Mouse (Mus musculus): Measurements from ENCODE around the gene Sirt7. TPM values are rescaled to one million over a fixed set of nuclear protein-coding genes. Genes with fewer than 3 reads are reported as not detected.

Sirt7 gene
- polyA plus RNA-seq, 1 experiment: 72.2 TPM

GRCm38 (mm10) chr11:120629911-120630310, 4.9 kb upstream of the Sirt7 start:
- no peaks in the 10 kb centered on the region for H3K36me3 ChIP-seq (ENCODE audit: control insufficient read depth, insufficient read depth, low read length)
- 5% methylated on average over 7 of the region's 7 CpGs for WGBS
- peak overlapping the region; percentile 90 for H3K27ac ChIP-seq (ENCODE audit: insufficient read depth, low read depth, low read length)
- H3K4me1 ChIP-seq (ENCODE audit: control insufficient read depth, insufficient read depth, low read length): peaks cover 38% of the 10 kb centered on the region
- no peak for TF ChIP-seq CTCF (conservative IDR thresholded peaks at IDR 0.05; ENCODE audit: insufficient read depth, insufficient read length, low read depth, low read length)
- TF ChIP-seq POLR2A (IDR thresholded peaks at IDR 0.05; ENCODE audit: low read depth, low read length): no peak
- H3K4me3 ChIP-seq (ENCODE audit: insufficient read depth, low read depth, low read length): peak overlapping the region; percentile 47
- DNase-seq: peak; percentile 76
- no peaks in the 10 kb centered on the region for H3K27me3 ChIP-seq (replicated peaks; ENCODE audit: control insufficient read depth, insufficient read depth, low read length)

GRCm38 (mm10) chr11:120629341-120629730, 4.3 kb upstream of the Sirt7 start:
- Histone ChIP-seq H3K4me3 (ENCODE audit: insufficient read depth, low read depth, low read length) (peak overlapping the region; percentile 47), H3K4me1 (ENCODE audit: control insufficient read depth, insufficient read depth, low read length) (peaks cover 38% of the 10 kb centered on the region), H3K36me3 (ENCODE audit: control insufficient read depth, insufficient read depth, low read length) (no peaks in the 10 kb centered on the region), H3K27ac (ENCODE audit: insufficient read depth, low read depth, low read length) (peak overlapping the region; percentile 90), H3K27me3 (replicated peaks; ENCODE audit: control insufficient read depth, insufficient read depth, low read length) (no peaks in the 10 kb centered on the region)
- TF ChIP-seq CTCF (conservative IDR thresholded peaks at IDR 0.05; ENCODE audit: insufficient read depth, insufficient read length, low read depth, low read length) (no peak), POLR2A (IDR thresholded peaks at IDR 0.05; ENCODE audit: low read depth, low read length) (peak; percentile 17)
- WGBS: 52% methylated on average over 23 of the region's 23 CpGs
- peak; percentile 84 for DNase-seq

DNA sequence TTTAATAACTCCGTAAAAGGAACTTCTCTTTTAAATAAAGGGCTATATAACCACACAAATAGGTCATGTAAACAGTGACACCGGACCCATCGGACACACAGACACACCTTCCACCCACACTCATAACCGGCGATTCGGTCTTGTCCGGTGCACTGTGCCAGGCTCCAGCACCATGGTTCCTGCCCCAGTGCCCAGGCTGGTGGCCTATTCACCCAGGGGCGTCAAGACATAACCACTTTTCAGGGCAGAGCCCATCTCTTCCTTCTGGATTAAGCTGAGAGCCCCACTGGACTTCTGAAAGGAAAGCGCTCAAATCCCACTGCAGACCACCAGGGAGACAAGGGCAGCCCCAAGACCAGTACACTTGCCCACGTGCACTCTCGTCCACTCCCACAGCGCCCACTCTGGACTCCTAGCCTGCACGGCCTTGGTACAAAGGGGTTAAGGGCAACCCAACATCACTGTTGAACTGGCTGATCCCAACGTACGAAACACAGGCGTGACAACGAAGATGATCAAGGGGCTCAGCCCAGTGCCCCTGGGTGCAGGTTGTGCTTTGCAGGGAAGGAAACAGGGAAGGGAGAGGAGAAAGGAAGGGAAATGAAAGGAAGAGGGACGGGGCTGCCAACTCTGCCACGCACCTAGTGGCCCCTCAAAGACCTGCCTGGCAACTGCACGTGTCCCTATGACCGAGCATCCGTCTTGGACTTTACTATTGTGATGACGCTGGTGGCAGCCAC, 3.7 kb upstream of the Sirt7 start:
- H3K36me3 ChIP-seq (ENCODE audit: control insufficient read depth, insufficient read depth, low read length): no peaks in the 10 kb centered on the region
- no peak for DNase-seq
- no peak overlapping the region for H3K4me3 ChIP-seq (ENCODE audit: insufficient read depth, low read depth, low read length)
- no peak for TF ChIP-seq CTCF (conservative IDR thresholded peaks at IDR 0.05; ENCODE audit: insufficient read depth, insufficient read length, low read depth, low read length)
- TF ChIP-seq POLR2A (IDR thresholded peaks at IDR 0.05; ENCODE audit: low read depth, low read length): no peak
- no peak overlapping the region for H3K27ac ChIP-seq (ENCODE audit: insufficient read depth, low read depth, low read length)
- H3K4me1 ChIP-seq (ENCODE audit: control insufficient read depth, insufficient read depth, low read length): peaks cover 41% of the 10 kb centered on the region
- H3K27me3 ChIP-seq (replicated peaks; ENCODE audit: control insufficient read depth, insufficient read depth, low read length): no peaks in the 10 kb centered on the region
- 77% methylated on average over 23 of the region's 23 CpGs for WGBS

DNA sequence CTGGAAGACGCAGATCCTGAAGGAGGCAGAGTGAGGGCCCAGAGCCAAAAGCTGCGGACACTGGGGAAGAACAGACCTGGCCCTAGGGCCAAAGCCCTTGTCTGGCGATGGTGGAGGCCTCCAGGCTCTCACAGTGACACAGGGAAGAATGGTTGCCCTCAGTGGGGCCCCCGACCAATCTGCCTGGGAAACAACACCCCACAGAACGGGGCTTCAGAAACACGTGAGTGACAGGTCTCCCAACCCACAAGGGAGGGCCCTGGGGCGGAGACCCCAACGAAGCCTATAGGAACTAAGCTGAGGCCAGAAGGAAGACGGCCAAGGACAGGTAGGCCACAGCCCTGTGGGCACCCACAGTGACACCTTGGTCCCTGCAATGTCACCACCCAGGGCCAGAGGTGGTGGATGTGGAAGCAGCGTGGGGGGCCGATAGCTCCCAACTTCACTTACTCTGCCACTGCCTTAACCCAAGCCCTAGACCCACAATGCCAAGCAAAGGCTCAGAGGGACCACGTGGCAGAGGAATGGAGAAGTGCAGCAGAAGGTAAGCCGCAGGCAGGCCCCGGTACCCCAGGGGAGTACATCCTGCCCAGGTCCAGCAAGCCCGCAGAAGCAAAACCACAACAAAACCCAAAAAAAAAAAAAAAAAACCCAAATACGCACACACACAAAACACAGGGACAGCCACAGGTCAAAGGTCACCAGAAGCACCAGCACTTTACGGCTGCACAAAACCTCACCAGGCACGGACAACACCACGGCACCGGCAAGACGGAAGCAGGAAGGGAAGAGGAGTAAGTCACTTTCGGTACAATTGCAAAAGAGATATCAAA, 2.6 kb upstream of the Sirt7 start:
- no peak for TF ChIP-seq POLR2A (IDR thresholded peaks at IDR 0.05; ENCODE audit: low read depth, low read length)
- TF ChIP-seq CTCF (conservative IDR thresholded peaks at IDR 0.05; ENCODE audit: insufficient read depth, insufficient read length, low read depth, low read length): no peak
- Histone ChIP-seq H3K27ac (ENCODE audit: insufficient read depth, low read depth, low read length) (no peak overlapping the region), H3K27me3 (replicated peaks; ENCODE audit: control insufficient read depth, insufficient read depth, low read length) (no peaks in the 10 kb centered on the region), H3K4me1 (ENCODE audit: control insufficient read depth, insufficient read depth, low read length) (peaks cover 40% of the 10 kb centered on the region), H3K4me3 (ENCODE audit: insufficient read depth, low read depth, low read length) (no peak overlapping the region), H3K36me3 (ENCODE audit: control insufficient read depth, insufficient read depth, low read length) (peaks cover 1% of the 10 kb centered on the region)
- DNase-seq: peak; percentile 55
- WGBS: 68% methylated on average over 22 of the region's 22 CpGs

- Histone ChIP-seq H3K4me1 (ENCODE audit: control insufficient read depth, insufficient read depth, low read length) (peaks cover 38% of the 10 kb centered on the region), H3K4me3 (ENCODE audit: insufficient read depth, low read depth, low read length) (no peak overlapping the region), H3K27ac (ENCODE audit: insufficient read depth, low read depth, low read length) (no peak overlapping the region), H3K27me3 (replicated peaks; ENCODE audit: control insufficient read depth, insufficient read depth, low read length) (no peaks in the 10 kb centered on the region), H3K36me3 (ENCODE audit: control insufficient read depth, insufficient read depth, low read length) (peaks cover 2% of the 10 kb centered on the region)
- DNase-seq: no peak
- WGBS: 81% methylated on average over 11 of the region's 11 CpGs
- TF ChIP-seq CTCF (conservative IDR thresholded peaks at IDR 0.05; ENCODE audit: insufficient read depth, insufficient read length, low read depth, low read length): no peak
- no peak for TF ChIP-seq POLR2A (IDR thresholded peaks at IDR 0.05; ENCODE audit: low read depth, low read length)
Observed at GRCm38 (mm10) chr11:120626785-120627467, 1.9 kb upstream of the Sirt7 start.

GRCm38 (mm10) chr11:120624680-120625111, 344 bp downstream of the Sirt7 start:
- WGBS: under 1% methylated on average over 52 of the region's 53 CpGs
- no peak for TF ChIP-seq CTCF (conservative IDR thresholded peaks at IDR 0.05; ENCODE audit: insufficient read depth, insufficient read length, low read depth, low read length)
- peak; percentile 77 for TF ChIP-seq POLR2A (IDR thresholded peaks at IDR 0.05; ENCODE audit: low read depth, low read length)
- H3K27me3 ChIP-seq (replicated peaks; ENCODE audit: control insufficient read depth, insufficient read depth, low read length): no peaks in the 10 kb centered on the region
- DNase-seq: peak; percentile 91
- H3K4me1 ChIP-seq (ENCODE audit: control insufficient read depth, insufficient read depth, low read length): peaks cover 19% of the 10 kb centered on the region
- peak overlapping the region; percentile 69 for H3K4me3 ChIP-seq (ENCODE audit: insufficient read depth, low read depth, low read length)
- H3K36me3 ChIP-seq (ENCODE audit: control insufficient read depth, insufficient read depth, low read length): peaks cover 4% of the 10 kb centered on the region
- H3K27ac ChIP-seq (ENCODE audit: insufficient read depth, low read depth, low read length): peak overlapping the region; percentile 66

Measured in kidney, adult 2 months (tissue).